In the genomic region with DNA sequence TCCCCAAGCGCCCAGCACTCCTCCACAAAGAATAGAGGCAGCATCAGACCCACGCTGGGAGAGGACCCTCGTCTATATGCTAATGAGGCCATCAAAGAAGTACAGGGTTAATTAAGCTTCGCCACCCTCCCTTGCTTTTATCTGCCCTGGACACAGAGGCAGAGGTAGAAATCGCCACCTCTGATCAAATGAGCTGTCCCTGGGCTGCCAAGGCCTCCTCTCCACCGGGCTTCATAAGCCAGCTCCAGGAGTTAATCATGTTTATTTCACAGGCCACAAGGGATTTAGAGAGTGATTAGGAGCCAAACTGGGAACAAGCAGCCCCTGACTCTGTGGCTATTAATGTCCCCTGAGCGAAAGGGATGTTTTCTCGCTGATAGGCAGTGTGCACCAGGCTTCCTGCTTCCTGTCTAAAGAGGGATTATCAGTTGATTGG, we compare ENCODE assay signal across 13 mouse cellular contexts.
DNase-seq lines count a peak whose midpoint lies in the region; ATAC-seq and TF ChIP-seq lines count a peak whose summit lies in the region.
"Had no signal": no experiment of that assay in that cellular context is flagged by ENCODE, and none has a peak within 500 bp of the region (broad histone marks: within the 10 kb centered on the region; RNA-seq: fewer than 3 reads in every experiment).

No protein-coding gene starts in this region.

- no peak overlapping the region for H3K9ac ChIP-seq in forebrain, embryonic 11.5 days (ENCODE audit: low read length)
- no peak overlapping the region for H3K9ac ChIP-seq in forebrain, embryonic 15.5 days (replicated peaks)
- no peak overlapping the region for H3K9ac ChIP-seq in lung, embryonic 16.5 days (ENCODE audit: low read length)
- H3K9ac ChIP-seq: liver, embryonic 14.5 days had no signal

- no peaks in the 10 kb centered on the region for H3K36me3 ChIP-seq in forebrain, embryonic 11.5 days (ENCODE audit: control insufficient read depth, insufficient read depth, low read length)
- no peaks in the 10 kb centered on the region for H3K36me3 ChIP-seq in forebrain, embryonic 15.5 days
- H3K36me3 ChIP-seq in lung, embryonic 16.5 days (ENCODE audit: control insufficient read depth, insufficient read depth, low read length) = no peaks in the 10 kb centered on the region
- H3K36me3 ChIP-seq in midbrain, embryonic 10.5 days = no peaks in the 10 kb centered on the region

- H3K27ac ChIP-seq in forebrain, embryonic 11.5 days (ENCODE audit: low read depth, low read length) = peak overlapping the region; percentile 54; the same call in 1 of the 2 replicates
- no peak overlapping the region for H3K27ac ChIP-seq in forebrain, embryonic 15.5 days (replicated peaks)
- no peak overlapping the region for H3K27ac ChIP-seq in lung, embryonic 16.5 days (ENCODE audit: low read length)
- peak overlapping the region; percentile 76 for H3K27ac ChIP-seq in midbrain, embryonic 10.5 days (replicated peaks)
- H3K27ac ChIP-seq: liver, embryonic 14.5 days had no signal

- peak; percentile 73 for ATAC-seq in forebrain, embryonic 11.5 days (replicated peaks; ENCODE audit: low FRiP score)
- ATAC-seq in forebrain, embryonic 15.5 days (replicated peaks) = no peak
- 0 out of 2 replicates have a peak, but pooled peaks have one; percentile 13 for ATAC-seq in lung, embryonic 16.5 days (ENCODE audit: low read depth)
- no peak for ATAC-seq in cerebellum, adult (ENCODE audit: insufficient number of reproducible peaks, low FRiP score, low TSS enrichment)

- H3K9me3 ChIP-seq in forebrain, embryonic 11.5 days (ENCODE audit: control insufficient read depth, low read length) = no peaks in the 10 kb centered on the region
- no peaks in the 10 kb centered on the region for H3K9me3 ChIP-seq in forebrain, embryonic 15.5 days
- no peaks in the 10 kb centered on the region for H3K9me3 ChIP-seq in lung, embryonic 16.5 days (ENCODE audit: control insufficient read depth, low read length)
- peaks cover 3% of the 10 kb centered on the region; the same call in 1 of the 2 replicates for H3K9me3 ChIP-seq in midbrain, embryonic 10.5 days (replicated peaks)

- H3K4me1 ChIP-seq in forebrain, embryonic 11.5 days (replicated peaks; ENCODE audit: control insufficient read depth, insufficient read depth, low read length) = peaks cover 13% of the 10 kb centered on the region
- H3K4me1 ChIP-seq in forebrain, embryonic 15.5 days = peaks cover 11% of the 10 kb centered on the region
- H3K4me1 ChIP-seq in lung, embryonic 16.5 days (replicated peaks; ENCODE audit: control insufficient read depth, insufficient read depth, low read length) = peaks cover 7% of the 10 kb centered on the region
- H3K4me1 ChIP-seq in lung, adult 2 months (ENCODE audit: control insufficient read depth, insufficient read depth, low read length) = no peaks in the 10 kb centered on the region
- peaks cover 51% of the 10 kb centered on the region for H3K4me1 ChIP-seq in midbrain, embryonic 10.5 days

- no peak for TF ChIP-seq CTCF in lung, adult 2 months (IDR thresholded peaks at IDR 0.05; ENCODE audit: insufficient read depth, low read length)

- H3K27me3 ChIP-seq in forebrain, embryonic 11.5 days (ENCODE audit: control insufficient read depth, insufficient read depth, low read length) = no peaks in the 10 kb centered on the region
- H3K27me3 ChIP-seq in forebrain, embryonic 15.5 days = no peaks in the 10 kb centered on the region
- H3K27me3 ChIP-seq in lung, embryonic 16.5 days (ENCODE audit: control insufficient read depth, insufficient read depth, low read depth, low read length) = no peaks in the 10 kb centered on the region
- no peaks in the 10 kb centered on the region for H3K27me3 ChIP-seq in midbrain, embryonic 10.5 days (ENCODE audit: low read depth, poor library complexity, severe bottlenecking)

- TF ChIP-seq POLR2A in lung, adult 2 months (IDR thresholded peaks at IDR 0.05; ENCODE audit: borderline replicate concordance, extremely low read depth, low read depth, low read length) = no peak

- peak; percentile 64 for DNase-seq in forebrain, embryonic 11.5 days (ENCODE audit: low spot score)
- no peak for DNase-seq in lung, adult 2 months
- peak; percentile 28 for DNase-seq in midbrain, embryonic 10.5 days (ENCODE audit: low spot score)
- DNase-seq in retina, postnatal 7 days (ENCODE audit: low read depth, low spot score) = peak; percentile 9
- no peak for DNase-seq in frontal cortex, postnatal 36 days (ENCODE audit: low spot score in 2 of 2)
- DNase-seq: cerebellum, postnatal 25 days; gastrocnemius, postnatal 36 days; kidney, adult 11 months; right cerebral cortex, postnatal 25 days had no signal

- no peak overlapping the region for H3K4me3 ChIP-seq in forebrain, embryonic 11.5 days (ENCODE audit: low read depth, low read length)
- no peak overlapping the region for H3K4me3 ChIP-seq in forebrain, embryonic 15.5 days
- no peak overlapping the region for H3K4me3 ChIP-seq in lung, embryonic 16.5 days (ENCODE audit: low read length)
- no peak overlapping the region for H3K4me3 ChIP-seq in lung, adult 2 months (replicated peaks; ENCODE audit: extremely low read depth, low read depth, low read length)
- 0 out of 2 replicates have a peak overlapping the region, but pooled peaks have one; percentile 7 for H3K4me3 ChIP-seq in midbrain, embryonic 10.5 days

- no peak overlapping the region for H3K4me2 ChIP-seq in forebrain, embryonic 11.5 days (ENCODE audit: low read depth, low read length, severe bottlenecking)
- H3K4me2 ChIP-seq in forebrain, embryonic 15.5 days (replicated peaks) = no peak overlapping the region
- no peak overlapping the region for H3K4me2 ChIP-seq in lung, embryonic 16.5 days (ENCODE audit: low read depth, low read length)

- 3% methylated on average over 8 of the region's 8 CpGs for WGBS in forebrain, embryonic 11.5 days
- 7% methylated on average over 8 of the region's 8 CpGs for WGBS in forebrain, embryonic 15.5 days
- 45% methylated on average over 8 of the region's 8 CpGs for WGBS in lung, embryonic 16.5 days
- 62% methylated on average over 8 of the region's 8 CpGs for WGBS in lung, adult 2 months
- 13% methylated on average over 8 of the region's 8 CpGs for WGBS in midbrain, embryonic 10.5 days

Comparison
In these comparisons a context has a peak if more than half of its experiments do, and no peak if none do; other contexts are left out.
1. ATAC-seq: peak in forebrain, embryonic 11.5 days (single experiment) and lung, embryonic 16.5 days (single experiment); none in forebrain, embryonic 15.5 days (single experiment) and cerebellum, adult (single experiment).
2. H3K27ac ChIP-seq: peak in forebrain, embryonic 11.5 days (single experiment) and midbrain, embryonic 10.5 days (single experiment); none in forebrain, embryonic 15.5 days (single experiment) and lung, embryonic 16.5 days (single experiment).
3. DNase-seq: peak in forebrain, embryonic 11.5 days (single experiment), midbrain, embryonic 10.5 days (single experiment) and retina, postnatal 7 days (single experiment); none in lung, adult 2 months (single experiment) and frontal cortex, postnatal 36 days (0 of 2).